Mouse (Mus musculus) testis, adult 2 months (tissue): ENCODE measurements at regions not wholly inside any gene's neighbourhood (a gene's known extent, or its start where the extent isn't known, plus 50 kb on each side); places are given as distances from the start of the nearest gene placed in this dataset.

ENCODE experiments used
- CTCF ChIP-seq: fragments of 200-500 bp; IDR thresholded peaks from 2 replicates; pipeline ENCODE4 v1.5.1; 2012; ENCODE audit warnings: low read depth, mild to moderate bottlenecking, inconsistent platforms, low read length, moderate library complexity; ENCODE audit not compliant: control insufficient read depth, insufficient read depth, insufficient replicate concordance
- POLR2A ChIP-seq: fragments of 200-500 bp; IDR thresholded peaks from 2 replicates; pipeline ENCODE4 v1.6.1; 2012; ENCODE audit warnings: low read depth, mild to moderate bottlenecking, inconsistent platforms, low read length, moderate library complexity; ENCODE audit not compliant: control insufficient read depth

- no peak for TF ChIP-seq POLR2A
- no peak for TF ChIP-seq CTCF
These were observed 217.1 kb upstream of the Vstm2b start for GRCm38 (mm10) chr7:40680993-40681392.
